Mouse (Mus musculus): ENCODE results near the gene Phldb1. TPM values are rescaled to one million over a fixed set of nuclear protein-coding genes. Genes with fewer than 3 reads are reported as not detected.
"Not testable (repeated sequence)": the region's sequence is repeated elsewhere in the genome, so short reads cannot be mapped to it uniquely, and the experiment has no call there.

Gene Phldb1
- total RNA-seq, 2 experiments from 2014 or later, result 124 to 132 TPM

- intact Hi-C loops (cut with DNase I), result no loop called here
- no peak for DNase-seq
These were observed 62.6 kb downstream of the Phldb1 start for GRCm38 (mm10) chr9:44672291-44672865.

DNA sequence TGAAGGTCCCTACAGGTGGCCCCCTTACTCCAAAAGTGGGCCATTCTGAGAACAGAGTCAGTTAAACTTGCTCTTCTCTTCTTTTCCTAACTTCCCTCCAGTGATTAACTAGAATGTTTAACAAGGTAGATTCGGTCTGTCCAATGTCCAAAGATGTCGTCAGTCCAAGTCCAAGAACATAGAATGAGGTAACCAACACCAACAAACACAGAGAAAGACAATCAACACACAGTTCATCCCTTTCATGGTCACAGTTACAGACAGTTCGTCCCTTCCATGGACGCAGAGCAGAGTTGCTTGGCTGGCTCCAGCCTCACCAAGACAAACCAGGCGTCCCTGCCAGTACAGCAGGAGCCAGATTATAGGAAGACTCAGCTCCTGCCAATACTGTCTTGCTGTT lies 63.6 kb downstream of the Phldb1 start:
- intact Hi-C loops (cut with DNase I), result no loop called here
- DNase-seq, result no peak

DNA sequence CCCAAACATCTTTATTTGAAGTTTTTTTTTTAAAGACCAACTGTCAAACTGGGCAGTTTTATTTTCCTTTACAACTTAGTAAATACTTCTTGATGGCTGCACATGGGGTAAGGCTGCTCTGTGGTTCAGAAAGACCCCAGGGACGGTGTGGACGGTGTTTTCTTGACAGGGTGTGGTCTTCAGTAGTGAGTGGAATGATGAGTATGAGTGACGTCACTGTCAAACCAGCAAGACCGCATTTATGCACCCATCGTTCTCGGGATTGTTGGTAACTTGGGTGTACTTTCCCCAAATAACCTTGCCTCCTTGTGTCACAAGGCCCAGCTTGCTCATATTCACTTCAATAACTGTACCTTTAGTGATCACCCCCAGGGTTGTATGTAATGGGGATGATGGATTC lies 71.3 kb downstream of the Phldb1 start:
- intact Hi-C loops (cut with DNase I), result no loop called here
- no peak for DNase-seq

- intact Hi-C loops (cut with DNase I), result loop anchor here (1.0 to 5.0 kb wide), 2 partner anchors 30 to 92 kb away; no protein-coding TSS in a partner anchor
- DNase-seq, result peak; percentile 61 to 78
These were observed 79.6 kb downstream of the Phldb1 start for GRCm38 (mm10) chr9:44655098-44656066.

- intact Hi-C loops (cut with DNase I), result loop anchor here (5.0 kb wide), 1 partner anchor 182 kb away; no protein-coding TSS in a partner anchor
These were observed 81.1 kb downstream of the Phldb1 start for GRCm38 (mm10) chr9:44653896-44654295.

DNA sequence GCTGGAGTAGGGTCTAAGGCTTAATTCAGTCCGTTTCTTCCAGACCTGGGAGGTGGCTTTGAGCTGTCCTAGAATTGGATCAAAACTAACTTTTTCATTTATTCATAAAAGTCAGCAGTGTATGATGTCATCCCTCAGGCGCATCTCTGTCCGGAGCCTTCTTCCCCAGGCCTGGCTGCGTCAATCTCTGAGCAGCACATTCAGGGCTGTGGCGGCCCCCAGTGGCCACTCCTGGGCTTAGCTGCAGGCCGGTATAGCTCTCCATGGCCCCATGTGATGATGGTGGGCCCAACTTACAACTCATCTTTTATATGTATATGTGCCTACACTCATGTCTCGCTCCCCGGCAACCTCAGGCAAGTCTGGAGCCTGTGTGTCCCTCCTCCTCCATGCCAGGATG lies 83.0 kb downstream of the Phldb1 start:
- peak; percentile 81 to 86 for DNase-seq
- intact Hi-C loops (cut with DNase I), result loop anchor here (1.0 to 5.0 kb wide), 2 partner anchors 180 to 198 kb away; partner anchors contain the start of gene Upk2

More at GRCm38 (mm10) chr9:44653896-44654295, 81.1 kb downstream of the Phldb1 start:
- no peak for DNase-seq

DNA sequence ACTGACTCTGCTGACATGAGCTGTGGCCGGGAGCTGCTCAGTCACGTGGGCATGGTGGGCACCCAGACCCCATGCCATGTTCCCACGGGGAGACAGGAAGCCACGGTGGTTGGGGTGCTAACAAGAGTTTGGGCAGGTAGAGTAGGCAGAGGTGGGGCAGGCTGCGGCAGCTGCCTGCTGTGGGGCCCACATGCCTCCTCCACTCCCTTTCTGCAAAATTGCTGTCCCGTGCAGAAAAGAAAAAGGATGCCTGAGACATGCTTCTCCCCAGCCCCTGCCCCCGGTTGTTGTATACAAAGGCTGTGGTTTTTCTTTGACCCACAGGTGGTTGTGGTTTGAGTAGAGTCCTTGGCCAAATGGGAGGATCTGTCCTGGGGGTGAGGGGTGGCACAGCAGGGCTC lies 86.1 kb downstream of the Phldb1 start:
- intact Hi-C loops (cut with DNase I), result loop anchor here (5.0 kb wide), 1 partner anchor 147 kb away; no protein-coding TSS in a partner anchor
- no peak for DNase-seq

- intact Hi-C loops (cut with DNase I), result loop anchor here (5.0 kb wide), 1 partner anchor 145 kb away; no protein-coding TSS in a partner anchor
These were observed 87.3 kb downstream of the Phldb1 start for GRCm38 (mm10) chr9:44647656-44648055.

DNA sequence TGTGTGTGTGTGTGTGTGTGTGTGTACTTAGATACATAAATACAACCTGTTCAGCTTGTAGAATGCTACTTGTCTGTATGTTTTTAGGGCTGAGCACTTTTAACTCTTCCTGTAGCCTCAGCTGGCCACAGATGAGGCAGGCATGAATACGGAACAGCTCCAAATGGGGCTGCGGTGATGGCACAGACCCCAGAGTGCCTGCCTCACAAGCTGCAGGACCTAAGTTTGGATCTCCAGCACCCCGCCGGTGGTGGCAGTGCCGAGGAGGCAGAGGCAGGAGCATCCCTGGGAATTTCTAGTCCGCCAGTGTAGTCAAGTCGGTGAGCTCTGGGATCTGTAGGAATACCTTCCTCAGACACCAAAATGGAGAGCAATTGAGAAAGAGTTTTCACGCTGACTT lies 88.0 kb downstream of the Phldb1 start:
- DNase-seq, result no peak
- intact Hi-C loops (cut with DNase I), result loop anchor here (5.0 kb wide), 1 partner anchor 145 kb away; no protein-coding TSS in a partner anchor

More at GRCm38 (mm10) chr9:44647656-44648055, 87.3 kb downstream of the Phldb1 start:
- DNase-seq, result no peak

- intact Hi-C loops (cut with DNase I), result loop anchor here (5.0 kb wide), 1 partner anchor 144 kb away; no protein-coding TSS in a partner anchor
- no peak for DNase-seq
These were observed 88.6 kb downstream of the Phldb1 start for GRCm38 (mm10) chr9:44646366-44646765.

DNA sequence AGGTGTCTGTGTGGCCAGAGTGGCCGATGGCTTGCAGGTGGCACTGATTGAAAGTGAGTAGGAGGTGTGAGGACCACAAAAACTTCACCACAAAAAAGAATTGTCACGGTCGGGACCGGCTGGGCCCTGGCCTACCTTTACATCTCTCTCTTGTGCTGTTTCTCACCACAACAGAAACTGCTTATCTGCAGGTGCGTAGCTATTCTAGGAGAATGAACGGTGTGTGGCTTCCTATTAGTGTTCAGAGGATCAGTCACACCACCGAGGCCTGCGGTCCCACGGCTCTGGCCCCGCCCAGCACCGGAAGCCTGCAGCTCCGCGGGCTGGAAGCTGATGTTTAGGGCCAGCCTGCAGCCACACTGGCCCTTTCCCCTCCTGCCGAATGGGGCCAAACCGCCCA lies 89.1 kb downstream of the Phldb1 start:
- intact Hi-C loops (cut with DNase I), result loop anchor here (5.0 kb wide), 1 partner anchor 144 kb away; no protein-coding TSS in a partner anchor
- DNase-seq, result peak; percentile 32 to 44

DNA sequence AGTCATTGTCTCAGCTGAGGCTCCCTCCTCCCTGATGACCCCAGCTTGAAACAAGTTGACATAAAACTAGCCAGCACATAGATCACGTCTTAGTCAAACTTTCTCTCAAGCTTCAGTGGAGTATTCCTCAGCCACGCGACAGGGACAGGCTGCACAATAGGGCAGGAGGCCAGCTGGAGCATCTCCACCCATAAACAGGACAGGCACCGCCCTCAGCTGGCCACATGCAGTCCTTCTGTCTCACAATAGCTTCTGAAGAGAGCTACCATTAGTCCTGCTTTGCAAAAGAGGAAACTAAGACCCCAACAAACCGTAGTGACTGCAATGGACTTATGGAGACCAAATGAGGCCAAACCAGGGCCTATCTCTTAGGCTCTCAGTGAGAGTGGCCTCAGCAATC lies 89.5 kb downstream of the Phldb1 start:
- intact Hi-C loops (cut with DNase I), result loop anchor here (5.0 kb wide), 1 partner anchor 143 kb away; no protein-coding TSS in a partner anchor

GRCm38 (mm10) chr9:44644186-44644585 lies 90.8 kb downstream of the Phldb1 start:
- no peak for DNase-seq
- intact Hi-C loops (cut with DNase I), result loop anchor here (5.0 kb wide), 1 partner anchor 37 kb away; no protein-coding TSS in a partner anchor

More for the DNA sequence above, 89.5 kb downstream of the Phldb1 start:
- peak; percentile 79 to 80 for DNase-seq

GRCm38 (mm10) chr9:44643103-44643502 lies 91.9 kb downstream of the Phldb1 start:
- intact Hi-C loops (cut with DNase I), result loop anchor here (5.0 kb wide), 1 partner anchor 36 kb away; no protein-coding TSS in a partner anchor

GRCm38 (mm10) chr9:44641616-44642015 lies 93.4 kb downstream of the Phldb1 start:
- intact Hi-C loops (cut with DNase I), result loop anchor here (5.0 kb wide), 1 partner anchor 34 kb away; no protein-coding TSS in a partner anchor
- no peak for DNase-seq

More at GRCm38 (mm10) chr9:44643103-44643502, 91.9 kb downstream of the Phldb1 start:
- no peak for DNase-seq

- no peak for DNase-seq
- intact Hi-C loops (cut with DNase I), result loop anchor here (5.0 kb wide), 1 partner anchor 34 kb away; no protein-coding TSS in a partner anchor
These were observed 94.2 kb downstream of the Phldb1 start for GRCm38 (mm10) chr9:44640646-44641357.

- not testable (repeated sequence) for DNase-seq
- intact Hi-C loops (cut with DNase I), result loop anchor here (5.0 kb wide), 1 partner anchor 33 kb away; no protein-coding TSS in a partner anchor
These were observed 95.0 kb downstream of the Phldb1 start for GRCm38 (mm10) chr9:44640028-44640427.

DNA sequence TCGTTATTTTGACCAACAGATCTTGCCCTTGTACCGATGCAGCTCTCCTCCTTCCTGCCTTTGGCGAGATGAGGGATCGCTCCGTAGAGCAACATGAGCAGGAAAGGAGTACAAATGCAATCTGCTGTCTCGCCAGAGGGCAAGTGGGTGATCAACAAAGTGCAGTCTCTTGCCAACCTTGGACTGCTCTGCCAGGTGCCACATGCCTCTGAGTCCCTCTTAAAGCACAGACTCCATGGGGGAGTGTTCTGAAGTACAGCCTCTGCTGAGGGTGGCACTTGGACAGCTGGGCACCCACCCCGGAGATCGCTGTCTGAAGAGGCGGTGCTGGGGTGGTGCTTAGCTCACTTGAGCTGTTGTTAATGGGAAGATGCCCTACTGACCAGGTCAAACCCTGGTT lies 96.3 kb downstream of the Phldb1 start:
- intact Hi-C loops (cut with DNase I), result not testable (repeated sequence)
- peak; percentile 25 to 47 for DNase-seq

GRCm38 (mm10) chr9:44637551-44638169 lies 97.3 kb downstream of the Phldb1 start:
- intact Hi-C loops (cut with DNase I), result no loop called here
- peak; percentile 63 to 67 for DNase-seq

Data from heart, postnatal 14 days (tissue).